Mouse (Mus musculus): ENCODE measurements around the gene Mpig6b. TPM values are rescaled to one million over a fixed set of nuclear protein-coding genes. Genes with fewer than 3 reads are reported as not detected.

The Mpig6b gene
- polyA plus RNA-seq, 1 experiment from 2014 or later = 0.31 TPM

- ATAC-seq (ENCODE audit: low FRiP score) = no peak
- peaks cover 38% of the 10 kb centered on the region for H3K4me1 ChIP-seq (replicated peaks)
- H3K36me3 ChIP-seq = peaks cover 30% of the 10 kb centered on the region
- WGBS = 42% methylated on average over 10 of the region's 10 CpGs
- H3K4me2 ChIP-seq = peak overlapping the region; percentile 53
- peak overlapping the region; percentile 36 for H3K9ac ChIP-seq
- peak overlapping the region; percentile 24 for H3K4me3 ChIP-seq
- H3K9me3 ChIP-seq = no peaks in the 10 kb centered on the region
- H3K27ac ChIP-seq = no peak overlapping the region
- peaks cover 73% of the 10 kb centered on the region for H3K27me3 ChIP-seq
Measured at GRCm38 (mm10) chr17:35064378-35064877, 1.6 kb downstream of the Mpig6b start.

- Histone ChIP-seq H3K36me3 (peaks cover 30% of the 10 kb centered on the region), H3K9ac (peak overlapping the region; percentile 36; the same call in 1 of the 2 replicates), H3K9me3 (no peaks in the 10 kb centered on the region), H3K27me3 (peaks cover 67% of the 10 kb centered on the region), H3K27ac (no peak overlapping the region), H3K4me2 (no peak overlapping the region), H3K4me1 (replicated peaks) (peaks cover 41% of the 10 kb centered on the region), H3K4me3 (no peak overlapping the region)
- ATAC-seq (ENCODE audit: low FRiP score) = no peak
- 88% methylated on average over 3 of the region's 3 CpGs for WGBS
Measured at GRCm38 (mm10) chr17:35063466-35063865, 2.5 kb downstream of the Mpig6b start.

DNA sequence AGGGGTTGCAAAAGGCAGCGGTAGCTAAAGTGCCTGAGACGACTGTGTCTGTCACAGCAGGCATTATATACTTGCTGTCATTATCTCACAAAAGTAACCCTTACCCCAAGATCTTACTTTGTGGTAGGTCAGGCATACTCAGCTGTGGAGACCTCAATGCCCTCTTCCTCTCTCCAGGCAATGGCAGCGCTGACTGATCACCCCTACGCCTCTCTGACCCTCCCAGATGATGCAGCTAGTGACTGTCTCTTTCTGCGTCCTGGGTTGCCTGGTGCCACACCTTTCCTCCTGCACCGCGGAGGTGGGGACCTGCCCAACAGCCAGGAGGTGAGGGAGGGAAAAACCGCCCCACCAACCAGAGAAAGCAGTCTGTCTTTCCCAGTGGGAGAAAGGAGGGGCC lies 4.7 kb downstream of the Mpig6b start:
- Histone ChIP-seq H3K27me3 (peaks cover 46% of the 10 kb centered on the region), H3K9me3 (no peaks in the 10 kb centered on the region), H3K9ac (no peak overlapping the region; the same call in 1 of the 2 replicates), H3K4me2 (no peak overlapping the region), H3K27ac (no peak overlapping the region), H3K4me1 (replicated peaks) (peaks cover 45% of the 10 kb centered on the region), H3K36me3 (peaks cover 31% of the 10 kb centered on the region), H3K4me3 (no peak overlapping the region)
- no peak for ATAC-seq (ENCODE audit: low FRiP score)
- 88% methylated on average over 8 of the region's 8 CpGs for WGBS

DNA sequence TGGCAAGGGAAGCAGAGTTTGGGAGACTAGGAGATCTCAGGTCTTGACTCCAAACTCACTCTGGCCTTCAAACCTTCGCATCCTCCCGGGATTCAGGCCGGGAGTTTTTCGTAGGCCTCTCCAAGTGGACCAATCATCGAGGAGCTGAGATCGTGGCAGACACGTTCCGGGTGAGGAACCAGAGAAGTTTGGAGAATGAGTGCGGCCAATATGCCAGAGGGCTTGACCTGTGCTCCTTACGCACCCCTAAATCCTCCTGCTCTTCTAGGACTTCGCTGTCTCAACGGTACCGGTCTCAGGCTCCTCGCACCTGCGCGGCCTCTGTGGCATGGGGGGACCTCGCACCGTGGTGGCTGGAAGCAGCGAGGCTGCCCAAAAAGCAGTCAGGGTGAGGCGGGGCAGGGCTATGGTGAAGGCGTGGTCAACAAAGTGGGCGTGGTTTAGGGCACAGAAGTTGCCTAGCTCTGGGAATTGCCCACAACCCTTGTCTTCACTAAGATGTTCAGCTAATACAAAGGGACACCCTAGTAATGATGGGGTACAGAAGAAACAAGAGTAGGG lies 5.2 kb downstream of the Mpig6b start:
- H3K36me3 ChIP-seq = peaks cover 33% of the 10 kb centered on the region
- peak overlapping the region; percentile 91 for H3K9ac ChIP-seq
- WGBS = 53% methylated on average over 22 of the region's 22 CpGs
- ATAC-seq (ENCODE audit: low FRiP score) = no peak
- peak overlapping the region; percentile 78 for H3K4me3 ChIP-seq
- no peaks in the 10 kb centered on the region for H3K9me3 ChIP-seq
- no peak overlapping the region for H3K27ac ChIP-seq
- H3K27me3 ChIP-seq = peaks cover 41% of the 10 kb centered on the region
- H3K4me1 ChIP-seq (replicated peaks) = peaks cover 45% of the 10 kb centered on the region
- peak overlapping the region; percentile 88 for H3K4me2 ChIP-seq

- no peak overlapping the region for H3K27ac ChIP-seq
- H3K36me3 ChIP-seq = peaks cover 36% of the 10 kb centered on the region
- H3K4me3 ChIP-seq = peak overlapping the region; percentile 78
- no peaks in the 10 kb centered on the region for H3K9me3 ChIP-seq
- H3K27me3 ChIP-seq = peaks cover 34% of the 10 kb centered on the region
- peak overlapping the region; percentile 88 for H3K4me2 ChIP-seq
- WGBS = 30% methylated on average over 14 of the region's 14 CpGs
- peaks cover 39% of the 10 kb centered on the region for H3K4me1 ChIP-seq (replicated peaks)
- H3K9ac ChIP-seq = peak overlapping the region; percentile 91
- peak; percentile 25 for ATAC-seq (ENCODE audit: low FRiP score)
Measured at GRCm38 (mm10) chr17:35060071-35060470, 5.9 kb downstream of the Mpig6b start.

- Histone ChIP-seq H3K4me1 (replicated peaks) (peaks cover 30% of the 10 kb centered on the region), H3K9me3 (no peaks in the 10 kb centered on the region; the same call in 1 of the 2 replicates), H3K9ac (peak within 1 kb of the TSS; percentile 91), H3K27me3 (peaks cover 25% of the 10 kb centered on the region), H3K4me3 (peak within 1 kb of the TSS; percentile 78), H3K27ac (peak within 1 kb of the TSS; percentile 91), H3K4me2 (peak within 1 kb of the TSS; percentile 88), H3K36me3 (peaks cover 38% of the 10 kb centered on the region)
- peak; percentile 89 for ATAC-seq (ENCODE audit: low FRiP score)
- under 1% methylated on average over 57 of the region's 57 CpGs for WGBS
Measured at GRCm38 (mm10) chr17:35058911-35059892, 6.8 kb downstream of the Mpig6b start, which contains the start of gene Ddah2. Ddah2 (plus strand) TSS chr17:35059035.

- WGBS = 68% methylated on average over 9 of the region's 9 CpGs
- H3K4me2 ChIP-seq = peak overlapping the region; percentile 88; the same call in 1 of the 2 replicates
- H3K4me3 ChIP-seq = peak overlapping the region; percentile 78
- peaks cover 38% of the 10 kb centered on the region for H3K36me3 ChIP-seq
- peak overlapping the region; percentile 91 for H3K9ac ChIP-seq
- H3K4me1 ChIP-seq (replicated peaks) = peaks cover 29% of the 10 kb centered on the region
- no peaks in the 10 kb centered on the region; the same call in 1 of the 2 replicates for H3K9me3 ChIP-seq
- ATAC-seq (ENCODE audit: low FRiP score) = 0 out of 2 replicates have a peak, but pooled peaks have one; percentile 13
- H3K27me3 ChIP-seq = peaks cover 16% of the 10 kb centered on the region
- peak overlapping the region; percentile 91 for H3K27ac ChIP-seq
Measured at GRCm38 (mm10) chr17:35058316-35058715, 7.7 kb downstream of the Mpig6b start.

DNA sequence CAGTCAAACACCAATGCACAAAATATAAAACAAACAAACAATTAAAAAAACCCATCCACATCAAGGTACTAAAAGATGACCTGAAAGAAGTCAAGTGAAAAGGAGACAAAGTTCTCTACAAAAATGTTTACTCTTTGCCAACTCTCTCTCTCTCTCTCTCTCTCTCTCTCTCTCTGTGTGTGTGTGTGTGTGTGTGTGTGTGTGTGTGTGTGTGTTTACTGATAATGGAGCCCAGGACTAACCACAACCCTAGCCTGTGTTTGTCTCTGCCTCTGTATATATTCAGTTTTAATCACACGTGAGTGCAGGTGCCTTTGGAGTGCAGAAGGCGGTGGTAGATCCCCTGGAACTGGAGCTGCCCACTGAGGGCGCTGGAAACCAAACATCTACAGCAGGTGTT lies 8.9 kb downstream of the Mpig6b start:
- peaks cover 7% of the 10 kb centered on the region for H3K27me3 ChIP-seq
- H3K4me1 ChIP-seq (replicated peaks) = peaks cover 39% of the 10 kb centered on the region
- H3K9me3 ChIP-seq = no peaks in the 10 kb centered on the region; the same call in 1 of the 2 replicates
- H3K27ac ChIP-seq = no peak overlapping the region
- peaks cover 28% of the 10 kb centered on the region for H3K36me3 ChIP-seq
- WGBS = 82% methylated on average over 3 of the region's 3 CpGs
- H3K9ac ChIP-seq = no peak overlapping the region
- no peak for ATAC-seq (ENCODE audit: low FRiP score)
- H3K4me3 ChIP-seq = no peak overlapping the region
- H3K4me2 ChIP-seq = no peak overlapping the region

- WGBS = 92% methylated on average over 7 of the region's 7 CpGs
- peaks cover 18% of the 10 kb centered on the region for H3K36me3 ChIP-seq
- H3K27ac ChIP-seq = no peak overlapping the region
- no peak overlapping the region for H3K4me3 ChIP-seq
- H3K4me2 ChIP-seq = no peak overlapping the region
- H3K27me3 ChIP-seq = no peaks in the 10 kb centered on the region
- no peak for ATAC-seq (ENCODE audit: low FRiP score)
- peaks cover 41% of the 10 kb centered on the region for H3K4me1 ChIP-seq (replicated peaks)
- no peaks in the 10 kb centered on the region; the same call in 1 of the 2 replicates for H3K9me3 ChIP-seq
- no peak overlapping the region for H3K9ac ChIP-seq
Measured at GRCm38 (mm10) chr17:35055691-35056495, 10.1 kb downstream of the Mpig6b start.

DNA sequence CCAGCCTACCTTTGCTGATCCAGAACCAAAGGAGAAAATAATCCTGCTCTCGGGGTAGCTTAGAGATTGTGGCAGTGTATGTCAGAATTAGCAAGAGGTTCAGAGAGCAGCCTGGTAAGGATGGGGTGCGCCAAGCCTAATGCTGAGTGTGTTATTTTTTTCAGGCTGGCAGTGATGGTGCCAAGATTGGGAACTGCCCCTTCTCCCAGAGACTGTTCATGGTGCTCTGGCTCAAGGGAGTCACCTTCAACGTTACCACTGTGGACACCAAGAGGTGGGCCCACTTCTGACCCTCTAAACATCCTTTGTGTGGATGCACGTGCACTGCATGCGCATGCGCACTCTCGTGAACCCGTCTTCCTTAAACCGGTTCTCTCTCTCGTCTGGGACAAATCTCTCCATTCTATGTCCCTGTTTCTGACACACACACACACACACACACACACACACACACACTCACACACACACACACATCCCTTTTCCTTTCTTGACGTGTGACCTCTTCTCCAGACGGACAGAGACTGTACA lies 13.6 kb downstream of the Mpig6b start:
- ATAC-seq (ENCODE audit: low FRiP score) = no peak
- no peaks in the 10 kb centered on the region for H3K27me3 ChIP-seq
- H3K9me3 ChIP-seq = no peaks in the 10 kb centered on the region; the same call in 1 of the 2 replicates
- H3K4me3 ChIP-seq = no peak overlapping the region
- 68% methylated on average over 12 of the region's 12 CpGs for WGBS
- peak overlapping the region; percentile 61 for H3K4me2 ChIP-seq
- H3K9ac ChIP-seq = peak overlapping the region; percentile 74
- H3K36me3 ChIP-seq = peaks cover 13% of the 10 kb centered on the region
- peak overlapping the region; percentile 90 for H3K27ac ChIP-seq
- H3K4me1 ChIP-seq (replicated peaks) = peaks cover 38% of the 10 kb centered on the region
